Mouse (Mus musculus) cortical plate, adult 2 months (tissue): ENCODE data around the gene Chmp1a.

ENCODE experiments used
- CTCF ChIP-seq: fragments of 200-500 bp; IDR thresholded peaks from 2 replicates; pipeline ENCODE4 v1.5.1; 2011; ENCODE audit warnings: mild to moderate bottlenecking, control low read depth, low read length; ENCODE audit not compliant: insufficient read depth; ENCODE audit errors: extremely low read depth
- POLR2A ChIP-seq: fragments of 200-500 bp; IDR thresholded peaks from 2 replicates; pipeline ENCODE4 v1.6.1; 2011; ENCODE audit warnings: mild to moderate bottlenecking, low read length, control low read depth; ENCODE audit not compliant: insufficient read depth; ENCODE audit errors: extremely low read depth

DNA sequence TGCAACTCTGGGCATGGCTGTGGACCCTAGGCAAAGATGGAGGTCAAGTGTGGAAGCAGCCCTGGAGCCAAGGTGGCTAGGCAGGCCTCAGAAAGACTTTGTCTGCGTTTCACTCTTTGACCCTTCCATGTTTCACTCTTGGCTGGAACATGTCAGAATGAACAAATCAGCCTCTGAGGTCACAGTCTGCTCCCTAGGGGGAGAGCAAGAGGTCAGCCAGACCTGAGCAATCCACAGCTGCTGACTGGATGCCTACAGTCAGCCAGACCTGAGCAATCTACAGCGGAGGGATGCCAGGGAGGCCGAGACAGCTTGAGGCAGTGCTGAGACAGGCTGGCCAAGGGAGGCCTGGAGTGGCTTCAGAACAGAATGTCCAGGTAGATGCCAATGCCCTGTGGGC lies 31.2 kb downstream of the Chmp1a start:
- TF ChIP-seq CTCF: no peak
- no peak for TF ChIP-seq POLR2A
